Mouse (Mus musculus): Measurements from ENCODE around the gene Phf13. TPM values are rescaled to one million over a fixed set of nuclear protein-coding genes. Genes with fewer than 3 reads are reported as not detected.

Phf13 gene
- polyA plus RNA-seq, 1 experiment from 2014 or later = 18.6 TPM

GRCm38 (mm10) chr4:151994228-151995171, 1.6 kb downstream of the Phf13 start:
- TF ChIP-seq CTCF (IDR thresholded peaks at IDR 0.05) = no peak
- ChIA-PET CTCF (interaction anchor here (0.8 to 1.3 kb wide), 3 partner anchors 13 to 19 kb away, joined by 3 read pairs; no protein-coding TSS in a partner anchor), POLR2A (interaction anchor here (1.2 to 2.2 kb wide), 2 partner anchors 13 to 15 kb away, joined by 3 to 7 read pairs; partner anchors contain the start of gene Klhl21)
- no peak for DNase-seq (ENCODE audit: low read depth, low spot score)
- no peaks in the 10 kb centered on the region for H3K27me3 ChIP-seq
- ATAC-seq = no peak
- in situ Hi-C loops (cut with MboI; ENCODE audit: low pct_unique_long_range_greater_than_20kb) = no loop called here

DNA sequence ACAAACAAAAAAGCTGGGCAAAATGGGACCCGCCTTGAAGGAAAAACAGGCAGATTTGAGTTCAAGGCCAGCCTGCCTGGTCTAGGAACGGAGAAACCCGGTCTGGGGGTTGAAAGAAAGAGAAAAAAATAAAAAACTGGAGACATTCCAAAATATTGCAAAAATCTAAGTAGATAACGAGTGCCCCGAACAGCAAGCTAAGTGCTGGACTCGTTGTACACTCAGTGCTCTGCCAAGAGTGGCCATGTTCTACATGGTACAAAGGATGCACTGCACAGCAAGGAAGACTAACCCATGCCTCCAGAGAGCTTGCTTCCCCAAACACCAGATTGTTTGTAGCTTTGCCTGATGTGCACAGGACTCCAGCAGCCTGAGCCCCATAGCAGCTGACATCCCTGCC, 3.0 kb downstream of the Phf13 start:
- H3K27me3 ChIP-seq = no peaks in the 10 kb centered on the region
- DNase-seq (ENCODE audit: low read depth, low spot score) = no peak
- in situ Hi-C loops (cut with MboI; ENCODE audit: low pct_unique_long_range_greater_than_20kb) = no loop called here
- no peak for ATAC-seq
- POLR2A ChIA-PET = interaction anchor here (0.7 to 2.2 kb wide), 2 partner anchors 16 to 45 kb away, joined by 3 to 7 read pairs; partner anchors contain the start of gene Klhl21
- TF ChIP-seq CTCF (IDR thresholded peaks at IDR 0.05) = no peak
- CTCF ChIA-PET = interaction anchor here (0.8 to 1.3 kb wide), 2 partner anchors 11 to 35 kb away, joined by 3 read pairs; partner anchors contain the start of gene Zbtb48

DNA sequence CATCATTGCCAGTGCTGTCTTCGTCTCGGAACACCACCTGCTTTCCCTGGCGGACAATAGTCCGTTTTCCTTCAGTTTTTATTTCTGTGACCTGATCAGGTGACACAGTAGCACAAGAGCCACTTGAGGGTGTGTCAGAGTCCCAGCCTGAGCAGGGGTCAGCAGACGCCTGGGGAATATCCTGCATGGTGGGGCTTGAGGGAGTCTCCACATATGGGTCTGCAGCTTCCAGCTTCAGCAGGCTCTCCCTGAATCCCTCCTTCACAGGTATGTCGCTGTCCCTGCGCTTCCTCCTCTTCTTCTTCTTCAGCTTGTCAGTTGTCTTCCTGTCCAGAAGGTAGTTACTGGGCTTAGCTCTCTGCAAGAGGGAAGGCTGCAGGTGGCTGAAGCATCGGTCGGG, 4.0 kb downstream of the Phf13 start:
- in situ Hi-C loops (cut with MboI; ENCODE audit: low pct_unique_long_range_greater_than_20kb) = no loop called here
- no peak for DNase-seq (ENCODE audit: low read depth, low spot score)
- no peak for ATAC-seq
- CTCF ChIA-PET = no interaction called here
- H3K27me3 ChIP-seq = no peaks in the 10 kb centered on the region
- POLR2A ChIA-PET = no interaction called here
- TF ChIP-seq CTCF (IDR thresholded peaks at IDR 0.05) = no peak

- no peak for TF ChIP-seq CTCF (IDR thresholded peaks at IDR 0.05)
- in situ Hi-C loops (cut with MboI; ENCODE audit: low pct_unique_long_range_greater_than_20kb) = no loop called here
- ChIA-PET CTCF (interaction anchor here (0.9 to 3.2 kb wide), 3 partner anchors 8 to 19 kb away, joined by 3 to 12 read pairs (median 3); partner anchors contain the start of gene Klhl21), POLR2A (interaction anchor here (0.9 to 1.3 kb wide), 2 partner anchors 20 to 22 kb away, joined by 3 to 6 read pairs; partner anchors contain the start of gene Klhl21)
- ATAC-seq (no peak), DNase-seq (ENCODE audit: low read depth, low spot score) (no peak)
- H3K27me3 ChIP-seq = no peaks in the 10 kb centered on the region
These were observed 7.0 kb downstream of the Phf13 start for GRCm38 (mm10) chr4:151989110-151989488.

DNA sequence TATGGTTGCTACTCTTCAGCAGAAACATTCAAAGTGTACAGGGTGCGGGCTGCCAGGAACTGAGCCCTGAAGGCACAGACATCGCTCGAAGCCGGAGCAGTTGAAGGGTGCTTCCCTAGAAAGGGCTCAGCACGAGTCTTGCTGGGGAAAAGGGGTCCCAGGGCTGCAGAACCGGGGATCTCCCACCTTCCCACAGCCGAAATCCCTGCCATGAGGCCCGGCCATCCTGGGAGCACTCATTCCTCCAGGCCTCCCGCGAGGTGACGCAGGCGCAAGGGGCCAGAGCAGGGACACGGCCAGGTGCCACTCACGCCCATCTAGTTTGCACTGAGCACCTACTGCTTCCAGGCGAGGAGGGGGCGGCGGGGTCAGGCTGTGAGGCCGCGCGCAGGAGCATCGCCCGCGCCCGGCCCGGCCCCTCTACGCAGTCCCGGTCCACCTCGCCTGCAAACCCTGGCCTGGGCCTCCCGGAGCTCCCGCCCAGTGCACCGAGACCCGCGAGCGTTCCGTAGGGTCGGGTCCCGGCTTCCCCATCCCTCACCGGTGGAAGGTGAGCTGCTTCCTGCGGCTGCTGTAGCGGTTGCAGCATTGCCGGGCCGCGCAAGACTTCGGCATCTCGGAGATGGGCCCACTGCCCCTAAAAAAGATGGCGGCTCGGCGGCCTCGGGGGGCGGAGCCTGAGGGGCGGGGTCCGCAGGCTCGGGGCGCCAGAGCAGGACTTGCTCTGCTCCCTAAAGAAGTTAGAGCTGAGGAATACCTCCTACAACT, 7.5 kb downstream of the Phf13 start, which contains the start of gene Thap3:
Gene Thap3, minus strand, starts transcription at position 656 of the 768 bp plus-strand sequence.
- DNase-seq (ENCODE audit: low read depth, low spot score) = no peak
- ChIA-PET POLR2A (interaction anchor here (0.9 to 1.3 kb wide), 2 partner anchors 20 to 22 kb away, joined by 3 to 6 read pairs; partner anchors contain the start of gene Klhl21), CTCF (interaction anchor here (0.9 to 3.2 kb wide), 3 partner anchors 7 to 20 kb away, joined by 3 to 12 read pairs (median 3); partner anchors contain the start of gene Klhl21)
- in situ Hi-C loops (cut with MboI; ENCODE audit: low pct_unique_long_range_greater_than_20kb) = no loop called here
- H3K27me3 ChIP-seq = no peaks in the 10 kb centered on the region
- no peak for TF ChIP-seq CTCF (IDR thresholded peaks at IDR 0.05)
- peak; percentile 66 for ATAC-seq

GRCm38 (mm10) chr4:151988014-151988341, 8.1 kb downstream of the Phf13 start:
- in situ Hi-C loops (cut with MboI; ENCODE audit: low pct_unique_long_range_greater_than_20kb) = no loop called here
- POLR2A ChIA-PET = no interaction called here
- no peaks in the 10 kb centered on the region for H3K27me3 ChIP-seq
- DNase-seq (ENCODE audit: low read depth, low spot score) (no peak), ATAC-seq (no peak)
- CTCF ChIA-PET = no interaction called here
- TF ChIP-seq CTCF (IDR thresholded peaks at IDR 0.05) = no peak

DNA sequence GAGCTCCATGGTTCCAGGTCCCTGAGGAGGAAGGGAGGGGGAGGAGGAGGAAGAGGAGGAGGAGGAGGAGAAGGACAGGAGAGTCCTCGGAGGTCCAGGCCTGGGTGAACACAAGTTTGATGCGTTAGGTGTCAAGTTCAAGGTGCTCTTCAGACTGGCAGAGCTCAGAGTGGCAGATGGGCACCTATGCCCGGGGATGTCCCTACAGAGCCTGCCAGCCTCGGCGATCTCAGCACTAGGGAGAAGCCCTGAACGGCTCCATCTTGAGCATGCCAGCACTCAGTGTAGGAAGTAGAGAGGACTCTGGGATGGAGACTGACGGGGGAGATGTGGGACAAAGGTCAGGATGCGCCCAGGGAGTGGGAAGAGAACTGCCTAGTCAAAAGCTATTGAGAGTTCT, 9.4 kb downstream of the Phf13 start:
- POLR2A ChIA-PET = interaction anchor here (0.8 kb wide), 1 partner anchor 466 kb away, joined by 3 read pairs; no protein-coding TSS in a partner anchor
- in situ Hi-C loops (cut with MboI; ENCODE audit: low pct_unique_long_range_greater_than_20kb) = no loop called here
- H3K27me3 ChIP-seq = no peaks in the 10 kb centered on the region
- no peak for TF ChIP-seq CTCF (IDR thresholded peaks at IDR 0.05)
- ATAC-seq (no peak), DNase-seq (ENCODE audit: low read depth, low spot score) (no peak)
- CTCF ChIA-PET = interaction anchor here (1.0 kb wide), 1 partner anchor 42 kb away, joined by 4 read pairs; no protein-coding TSS in a partner anchor

- in situ Hi-C loops (cut with MboI; ENCODE audit: low pct_unique_long_range_greater_than_20kb) = no loop called here
- no peak for TF ChIP-seq CTCF (IDR thresholded peaks at IDR 0.05)
- CTCF ChIA-PET = interaction anchor here (1.0 kb wide), 1 partner anchor 43 kb away, joined by 4 read pairs; no protein-coding TSS in a partner anchor
- no peaks in the 10 kb centered on the region for H3K27me3 ChIP-seq
- no peak for DNase-seq (ENCODE audit: low read depth, low spot score)
- no peak for ATAC-seq
- POLR2A ChIA-PET = interaction anchor here (0.8 kb wide), 1 partner anchor 467 kb away, joined by 3 read pairs; no protein-coding TSS in a partner anchor
These were observed 10.2 kb downstream of the Phf13 start for GRCm38 (mm10) chr4:151985886-151986285.

- ChIA-PET POLR2A (interaction anchor here (1.4 kb wide), 1 partner anchor 55 kb away, joined by 4 read pairs; the partner anchor contains the start of genes Nol9 and Tas1r1), CTCF (interaction anchor here (0.7 to 1.1 kb wide), 3 partner anchors 9 to 46 kb away, joined by 3 read pairs; partner anchors contain the start of gene Klhl21)
- DNase-seq (ENCODE audit: low read depth, low spot score) (no peak), ATAC-seq (no peak)
- in situ Hi-C loops (cut with MboI; ENCODE audit: low pct_unique_long_range_greater_than_20kb) = loop anchor here (5.0 kb wide), 1 partner anchor 44 kb away; the partner anchor contains the start of gene Zbtb48
- H3K27me3 ChIP-seq = no peaks in the 10 kb centered on the region
- TF ChIP-seq CTCF (IDR thresholded peaks at IDR 0.05) = no peak
These were observed 12.5 kb downstream of the Phf13 start for GRCm38 (mm10) chr4:151983560-151983959.

- ATAC-seq (no peak), DNase-seq (ENCODE audit: low read depth, low spot score) (no peak)
- no peak for TF ChIP-seq CTCF (IDR thresholded peaks at IDR 0.05)
- in situ Hi-C loops (cut with MboI; ENCODE audit: low pct_unique_long_range_greater_than_20kb) = loop anchor here (5.0 kb wide), 1 partner anchor 44 kb away; the partner anchor contains the start of gene Zbtb48
- POLR2A ChIA-PET = interaction anchor here (1.4 kb wide), 1 partner anchor 56 kb away, joined by 4 read pairs; the partner anchor contains the start of genes Nol9 and Tas1r1
- H3K27me3 ChIP-seq = no peaks in the 10 kb centered on the region
- CTCF ChIA-PET = interaction anchor here (0.9 to 1.1 kb wide), 2 partner anchors 26 to 46 kb away, joined by 3 read pairs; partner anchors contain the start of gene Klhl21
These were observed 13.0 kb downstream of the Phf13 start for GRCm38 (mm10) chr4:151983043-151983442.

All from Patski (cell line).